Mouse (Mus musculus): Measurements from ENCODE around the gene Akr1c13. TPM values are rescaled to one million over a fixed set of nuclear protein-coding genes. Genes with fewer than 3 reads are reported as not detected.

Gene Akr1c13
- polyA plus RNA-seq (2021; fragmentation: Nextera tagmentation) = 0.29 and 0.55 TPM in 2 replicates
- long read RNA-seq, experiment 1 = 0 reads
- long read RNA-seq, experiment 2, partial matches to known transcripts = 0 of 1 reads
- long read RNA-seq, experiment 2, other reads (novel, unspliced or antisense) = 0 of 1 reads

DNA sequence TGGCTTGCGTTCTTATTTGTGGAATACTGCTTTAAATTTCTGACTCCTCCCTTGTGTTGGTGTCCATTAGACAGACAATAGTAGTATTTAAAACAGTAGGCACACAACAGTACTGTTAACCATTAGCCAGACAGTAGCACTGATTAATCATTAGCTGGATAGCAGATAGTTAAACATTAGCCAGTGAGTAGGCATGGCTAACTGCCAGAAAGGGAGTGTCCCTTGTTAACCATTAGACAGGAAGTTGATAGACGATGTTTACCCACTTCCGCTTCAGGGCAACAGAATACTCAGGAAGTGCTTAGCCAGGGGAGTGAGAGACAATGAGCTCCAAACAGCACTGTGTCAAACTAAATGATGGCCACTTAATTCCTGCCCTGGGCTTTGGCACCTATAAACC, at the start of gene Akr1c13:
TSS of gene Akr1c13 (plus strand) at position 247 of the 400 bp plus-strand sequence.

DNA sequence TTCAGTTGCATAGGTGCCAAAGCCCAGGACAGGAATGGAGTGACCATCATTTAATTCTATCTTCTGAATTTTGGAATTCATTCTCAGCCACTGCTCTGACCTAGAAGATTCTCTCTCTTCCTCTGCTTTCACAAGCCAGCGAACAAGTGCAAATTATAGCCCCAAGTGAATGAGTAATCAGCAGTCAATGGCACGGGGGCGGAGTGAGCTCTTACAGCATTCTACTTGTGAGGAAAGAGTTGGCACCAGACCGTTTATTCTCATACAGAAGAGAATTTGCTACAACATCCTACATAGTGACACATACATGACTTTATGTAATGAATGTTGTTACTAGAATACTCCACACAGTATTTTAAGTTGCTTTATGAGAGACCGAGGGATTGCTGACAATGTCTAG, 40.4 kb upstream of the Akr1c13 start, which contains the start of gene Akr1c18:
TSS of gene Akr1c18 (minus strand) at position 137 of the 400 bp plus-strand sequence.

DNA sequence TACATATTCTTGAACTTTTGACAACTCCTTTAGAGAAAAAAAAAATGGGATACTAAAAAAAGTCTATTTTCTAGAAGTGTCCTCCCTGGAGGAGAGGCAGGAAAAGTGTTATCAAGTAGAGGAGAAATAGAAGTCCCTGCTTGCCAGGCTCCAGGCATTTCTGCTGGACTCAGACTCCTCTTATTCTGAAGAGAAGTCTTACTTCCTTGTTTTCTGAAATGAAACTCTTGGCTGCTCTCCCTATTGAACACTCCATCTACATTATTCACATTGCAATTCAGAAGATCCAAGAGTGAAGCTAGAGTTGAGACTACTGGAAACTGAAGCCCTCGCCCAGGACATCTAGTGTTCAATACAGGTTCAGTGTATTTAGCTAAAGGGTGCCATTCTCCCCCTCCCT, 37.5 kb downstream of the Akr1c13 start, which contains the start of gene Akr1c19:
TSS of gene Akr1c19 (plus strand) at position 260 of the 400 bp plus-strand sequence.

Other genes starting within 250 kb of the Akr1c13 start
- gene Ucn3, start 245.8 kb upstream of the Akr1c13 start, polyA plus RNA-seq (2021; fragmentation: Nextera tagmentation) = not detected in 2 replicates
- 1.2 and 1.4 TPM in 2 replicates for gene Akr1c14, start 142.1 kb upstream of the Akr1c13 start, polyA plus RNA-seq (2021; fragmentation: Nextera tagmentation)
- gene Akr1c18, start 40.5 kb upstream of the Akr1c13 start, polyA plus RNA-seq (2021; fragmentation: Nextera tagmentation) = 2.1 and 2.8 TPM in 2 replicates
- 0.23 TPM in 1 of 2 replicates, not detected in the other for gene Akr1c19, start 37.5 kb downstream of the Akr1c13 start, polyA plus RNA-seq (2021; fragmentation: Nextera tagmentation)
- not detected in 2 replicates for gene Akr1c12, start 88.3 kb downstream of the Akr1c13 start, polyA plus RNA-seq (2021; fragmentation: Nextera tagmentation)
- gene Akr1c6, start 243.2 kb downstream of the Akr1c13 start, polyA plus RNA-seq (2021; fragmentation: Nextera tagmentation) = not detected in 2 replicates